Mouse (Mus musculus): ENCODE measurements at regions not wholly inside any gene's neighbourhood (a gene's known extent, or its start where the extent isn't known, plus 50 kb on each side); places are given as distances from the start of the nearest gene placed in this dataset.

DNA sequence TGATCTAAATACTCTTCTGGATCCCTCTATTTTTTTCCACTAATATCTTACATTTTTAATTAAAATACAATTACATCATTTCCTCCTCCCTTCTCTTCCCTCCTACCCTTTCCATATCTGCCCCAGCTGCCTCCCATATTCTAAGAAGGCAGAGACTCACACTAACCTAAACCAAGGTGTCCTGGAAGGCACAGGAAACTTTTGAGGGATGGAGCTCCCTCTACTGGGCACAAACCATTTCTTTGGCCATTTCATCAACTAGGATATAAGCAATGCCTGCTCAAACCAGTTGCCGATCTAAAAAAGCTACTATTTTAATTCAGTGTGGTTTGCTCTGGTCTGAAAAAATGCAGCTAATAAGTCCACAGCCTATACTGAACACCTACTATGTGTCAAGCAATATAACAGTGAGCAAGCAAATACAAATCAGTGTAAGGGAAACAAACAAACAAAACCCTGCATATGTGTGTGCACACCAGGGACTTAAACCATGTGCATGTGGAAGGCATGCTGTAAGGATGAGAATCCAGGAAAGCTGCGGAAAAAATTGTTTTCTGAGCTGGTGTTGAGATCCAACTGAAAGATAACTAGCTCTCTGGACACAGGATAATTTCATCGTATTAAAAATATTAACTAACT is 182.3 kb upstream of the Lmcd1 start:
- no peaks in the 10 kb centered on the region for H3K9me3 ChIP-seq (ENCODE audit: low read length)
- WGBS = 55% methylated on average over 3 of the region's 3 CpGs
- no peaks in the 10 kb centered on the region for H3K27me3 ChIP-seq (ENCODE audit: insufficient read depth, low read length)
- no peaks in the 10 kb centered on the region for H3K36me3 ChIP-seq (ENCODE audit: insufficient read depth, low read length)
- ATAC-seq (ENCODE audit: low FRiP score, low TSS enrichment) = 0 out of 2 replicates have a peak, but pooled peaks have one; percentile 39
- H3K4me1 ChIP-seq (ENCODE audit: insufficient read depth, low read length) = no peaks in the 10 kb centered on the region
- H3K4me2 ChIP-seq (replicated peaks; ENCODE audit: low read depth, low read length) = no peak overlapping the region
- H3K27ac ChIP-seq (ENCODE audit: low read length) = no peak overlapping the region
- no peak overlapping the region for H3K9ac ChIP-seq (replicated peaks; ENCODE audit: low read length)
- no peak overlapping the region for H3K4me3 ChIP-seq (ENCODE audit: low read length)

DNA sequence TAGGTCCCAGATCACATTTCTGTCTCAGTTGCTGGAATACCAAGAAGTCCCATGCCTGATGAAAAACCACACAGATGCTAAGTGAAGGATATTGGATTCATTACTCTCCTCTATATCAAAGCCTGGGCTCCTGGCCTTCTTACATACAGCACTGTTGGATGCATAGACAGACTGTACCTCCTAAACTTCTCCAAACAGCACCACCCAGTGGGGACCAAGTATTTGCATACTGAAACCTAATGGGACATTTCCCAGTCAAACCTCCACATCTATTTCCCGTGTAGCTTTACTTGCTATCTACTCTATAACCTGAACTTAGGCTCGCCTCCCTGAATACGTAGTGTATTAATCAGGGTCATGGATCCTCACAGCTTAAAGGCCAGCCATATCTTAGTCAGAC is 180.3 kb upstream of the Lmcd1 start:
- no peak for ATAC-seq (ENCODE audit: low FRiP score, low TSS enrichment)
- Histone ChIP-seq H3K4me2 (replicated peaks; ENCODE audit: low read depth, low read length) (no peak overlapping the region), H3K4me1 (ENCODE audit: insufficient read depth, low read length) (no peaks in the 10 kb centered on the region), H3K9me3 (ENCODE audit: low read length) (no peaks in the 10 kb centered on the region), H3K27ac (ENCODE audit: low read length) (no peak overlapping the region), H3K36me3 (ENCODE audit: insufficient read depth, low read length) (no peaks in the 10 kb centered on the region), H3K27me3 (ENCODE audit: insufficient read depth, low read length) (no peaks in the 10 kb centered on the region), H3K9ac (replicated peaks; ENCODE audit: low read length) (no peak overlapping the region), H3K4me3 (ENCODE audit: low read length) (no peak overlapping the region)
- 79% methylated on average over 3 of the region's 3 CpGs for WGBS

DNA sequence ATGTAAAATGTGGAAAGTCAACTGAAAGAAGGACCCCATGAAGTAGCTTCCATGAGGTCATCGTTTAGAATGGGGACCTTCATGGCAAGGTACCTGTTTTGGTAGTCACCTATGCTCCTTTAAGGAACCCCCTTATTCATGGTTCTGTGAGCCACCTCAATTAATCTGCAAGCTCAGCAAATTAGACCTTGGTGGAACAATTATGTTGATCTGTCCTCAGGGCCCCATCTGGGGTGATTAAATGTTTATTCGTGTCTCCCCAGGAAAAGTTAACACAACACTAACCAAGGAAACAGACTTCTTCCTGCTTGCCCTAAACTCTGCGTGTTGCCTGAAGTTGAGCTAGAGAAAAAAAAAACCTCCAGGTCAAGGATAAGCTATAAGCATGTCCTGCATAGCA is 175.9 kb upstream of the Lmcd1 start:
- Histone ChIP-seq H3K36me3 (ENCODE audit: insufficient read depth, low read length) (no peaks in the 10 kb centered on the region), H3K4me1 (ENCODE audit: insufficient read depth, low read length) (no peaks in the 10 kb centered on the region), H3K4me2 (replicated peaks; ENCODE audit: low read depth, low read length) (no peak overlapping the region), H3K4me3 (ENCODE audit: low read length) (no peak overlapping the region), H3K27me3 (ENCODE audit: insufficient read depth, low read length) (no peaks in the 10 kb centered on the region), H3K9me3 (ENCODE audit: low read length) (no peaks in the 10 kb centered on the region), H3K27ac (ENCODE audit: low read length) (no peak overlapping the region), H3K9ac (replicated peaks; ENCODE audit: low read length) (no peak overlapping the region)
- 75% methylated on average over 3 of the region's 3 CpGs for WGBS
- ATAC-seq (ENCODE audit: low FRiP score, low TSS enrichment) = no peak

DNA sequence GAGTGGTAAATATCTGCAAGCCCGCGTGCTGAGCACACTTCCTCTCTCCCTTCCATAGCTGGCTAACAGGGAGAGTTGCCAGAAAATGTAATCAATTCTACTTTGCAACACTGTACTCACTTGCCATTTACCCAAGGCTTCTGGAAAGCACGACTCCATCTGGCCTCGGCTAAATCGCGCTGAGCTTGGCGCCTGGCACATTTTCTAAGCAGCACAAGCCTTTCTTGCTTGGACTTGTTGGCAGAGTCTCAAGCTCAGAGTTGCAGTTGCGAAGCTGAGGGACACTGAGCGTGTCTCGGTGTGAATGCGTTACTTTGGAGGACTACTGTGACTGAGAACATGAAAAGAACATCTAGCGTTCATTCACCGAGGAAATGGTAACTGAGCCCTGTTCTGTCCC is 164.9 kb upstream of the Lmcd1 start:
- H3K4me2 ChIP-seq (replicated peaks; ENCODE audit: low read depth, low read length) = no peak overlapping the region
- no peak overlapping the region for H3K27ac ChIP-seq (ENCODE audit: low read length)
- H3K4me3 ChIP-seq (ENCODE audit: low read length) = no peak overlapping the region
- H3K36me3 ChIP-seq (ENCODE audit: insufficient read depth, low read length) = no peaks in the 10 kb centered on the region
- no peak for ATAC-seq (ENCODE audit: low FRiP score, low TSS enrichment)
- 92% methylated on average over 13 of the region's 13 CpGs for WGBS
- no peaks in the 10 kb centered on the region for H3K27me3 ChIP-seq (ENCODE audit: insufficient read depth, low read length)
- no peaks in the 10 kb centered on the region for H3K9me3 ChIP-seq (ENCODE audit: low read length)
- no peaks in the 10 kb centered on the region for H3K4me1 ChIP-seq (ENCODE audit: insufficient read depth, low read length)
- no peak overlapping the region for H3K9ac ChIP-seq (replicated peaks; ENCODE audit: low read length)

DNA sequence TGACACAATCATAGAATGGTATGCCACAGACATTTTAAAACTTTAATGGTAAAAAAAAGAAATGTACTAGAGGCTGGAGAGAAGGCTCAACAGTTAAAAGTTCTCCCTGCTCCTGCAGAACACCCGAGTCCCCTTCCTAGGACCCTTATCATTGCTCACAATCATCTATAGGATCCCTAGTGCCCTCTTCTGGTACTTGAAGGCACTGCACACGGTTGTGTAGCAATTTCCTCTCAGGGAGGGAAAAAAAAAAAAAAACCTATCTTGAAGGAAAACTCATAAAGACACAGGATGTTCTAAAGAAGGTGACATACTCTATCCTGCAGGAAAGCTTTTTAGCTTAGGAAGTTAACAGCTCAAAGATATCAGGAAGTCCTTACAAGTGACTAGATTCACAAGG is 154.4 kb upstream of the Lmcd1 start:
- 49% methylated on average over 2 of the region's 2 CpGs for WGBS
- Histone ChIP-seq H3K4me3 (ENCODE audit: low read length) (no peak overlapping the region), H3K4me2 (replicated peaks; ENCODE audit: low read depth, low read length) (no peak overlapping the region), H3K27me3 (ENCODE audit: insufficient read depth, low read length) (no peaks in the 10 kb centered on the region), H3K4me1 (ENCODE audit: insufficient read depth, low read length) (no peaks in the 10 kb centered on the region), H3K36me3 (ENCODE audit: insufficient read depth, low read length) (no peaks in the 10 kb centered on the region), H3K27ac (ENCODE audit: low read length) (no peak overlapping the region), H3K9ac (replicated peaks; ENCODE audit: low read length) (no peak overlapping the region), H3K9me3 (ENCODE audit: low read length) (no peaks in the 10 kb centered on the region)
- ATAC-seq (ENCODE audit: low FRiP score, low TSS enrichment) = no peak

DNA sequence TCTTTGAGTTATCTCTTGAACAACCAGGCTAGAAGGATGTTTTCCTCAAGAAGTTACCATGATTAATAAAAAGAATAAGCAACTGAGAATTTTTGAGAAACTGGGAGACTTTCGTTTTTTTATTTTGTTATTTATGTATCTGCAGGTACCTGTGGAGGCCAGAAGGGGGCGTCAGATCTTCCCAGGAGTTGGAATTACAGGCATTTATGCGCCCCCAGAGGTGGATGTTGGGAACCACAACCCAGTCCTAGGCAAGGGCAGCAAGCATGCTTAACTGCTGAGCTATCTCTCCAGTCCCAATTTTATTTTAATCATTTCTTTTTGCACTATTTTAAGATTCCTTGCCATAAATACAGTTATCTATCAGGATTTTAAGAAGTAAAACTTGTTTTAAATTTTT is 140.0 kb upstream of the Lmcd1 start:
- 24% methylated on average over 3 of the region's 3 CpGs for WGBS
- no peak for ATAC-seq (ENCODE audit: low FRiP score, low TSS enrichment)

DNA sequence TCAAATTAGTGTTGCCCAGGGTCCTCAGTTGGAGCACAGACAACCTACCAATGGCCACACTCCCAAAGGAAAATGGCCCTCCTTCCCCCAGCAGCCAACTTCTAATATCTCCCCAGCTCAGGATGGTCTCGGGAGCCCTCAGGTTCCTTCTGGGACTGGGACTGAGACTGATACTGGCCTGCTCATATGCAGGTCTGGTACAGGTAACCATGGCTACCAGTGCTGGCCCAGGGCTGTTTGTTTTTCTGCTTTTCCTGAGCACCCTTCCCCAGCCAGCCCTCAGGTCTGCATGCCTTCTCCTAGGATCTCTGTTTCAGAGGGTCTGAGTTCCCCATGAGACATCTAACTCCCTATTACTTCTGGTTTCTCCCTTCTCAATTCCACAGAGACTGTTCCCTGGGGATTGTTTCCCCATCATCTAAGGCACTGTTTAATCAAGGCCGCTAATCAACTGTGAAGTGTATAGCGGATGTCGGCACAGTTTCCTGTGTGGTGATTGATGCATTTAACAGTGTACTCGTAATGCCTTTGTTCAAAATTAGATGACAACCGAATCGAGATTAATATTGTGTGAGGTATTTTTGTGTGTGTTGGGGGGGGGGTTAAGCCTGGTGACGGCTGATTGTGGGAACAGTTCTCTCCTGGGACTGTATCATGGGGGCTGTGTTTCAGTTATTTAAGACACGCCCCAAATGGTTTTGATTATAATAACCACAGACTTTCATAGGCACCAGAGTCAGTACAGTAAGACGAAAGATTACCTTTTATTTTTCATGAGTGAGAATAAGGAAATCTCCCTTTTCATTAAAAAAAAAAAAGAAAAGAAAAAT is 120.8 kb upstream of the Lmcd1 start:
- Histone ChIP-seq H3K4me1 (ENCODE audit: insufficient read depth, low read length) (no peaks in the 10 kb centered on the region), H3K27ac (ENCODE audit: low read length) (no peak overlapping the region), H3K36me3 (ENCODE audit: insufficient read depth, low read length) (no peaks in the 10 kb centered on the region), H3K27me3 (ENCODE audit: insufficient read depth, low read length) (no peaks in the 10 kb centered on the region), H3K4me2 (replicated peaks; ENCODE audit: low read depth, low read length) (no peak overlapping the region), H3K9me3 (ENCODE audit: low read length) (no peaks in the 10 kb centered on the region), H3K9ac (replicated peaks; ENCODE audit: low read length) (no peak overlapping the region), H3K4me3 (ENCODE audit: low read length) (no peak overlapping the region)
- no peak for ATAC-seq (ENCODE audit: low FRiP score, low TSS enrichment)
- WGBS = 66% methylated on average over 10 of the region's 10 CpGs

More for the DNA sequence above, 140.0 kb upstream of the Lmcd1 start:
- Histone ChIP-seq H3K9ac (replicated peaks; ENCODE audit: low read length) (no peak overlapping the region), H3K27ac (ENCODE audit: low read length) (no peak overlapping the region), H3K9me3 (ENCODE audit: low read length) (no peaks in the 10 kb centered on the region), H3K4me2 (replicated peaks; ENCODE audit: low read depth, low read length) (no peak overlapping the region), H3K36me3 (ENCODE audit: insufficient read depth, low read length) (no peaks in the 10 kb centered on the region), H3K27me3 (ENCODE audit: insufficient read depth, low read length) (no peaks in the 10 kb centered on the region), H3K4me1 (ENCODE audit: insufficient read depth, low read length) (no peaks in the 10 kb centered on the region), H3K4me3 (ENCODE audit: low read length) (no peak overlapping the region)

DNA sequence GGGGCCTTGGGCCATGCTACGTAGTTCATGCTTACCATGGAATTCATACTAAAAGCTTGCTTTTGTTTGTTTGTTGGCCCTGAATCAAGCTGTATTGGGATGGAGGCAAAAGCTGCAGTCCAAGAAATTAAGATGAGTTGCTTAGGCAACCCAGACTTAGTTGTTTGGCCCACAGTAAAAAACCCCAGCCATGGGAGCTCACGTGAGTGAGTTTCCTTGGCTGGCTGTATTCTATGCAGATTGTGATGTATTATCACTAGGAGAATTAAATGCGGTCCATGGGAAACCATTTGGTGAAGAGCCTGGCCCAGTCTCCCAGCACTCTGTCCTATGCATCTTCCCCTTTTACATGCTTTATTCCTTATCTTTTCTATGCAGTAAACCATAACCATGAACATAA is 106.1 kb upstream of the Lmcd1 start:
- H3K9ac ChIP-seq (replicated peaks; ENCODE audit: low read length) = no peak overlapping the region
- WGBS = 90% methylated on average over 3 of the region's 3 CpGs
- H3K27me3 ChIP-seq (ENCODE audit: insufficient read depth, low read length) = no peaks in the 10 kb centered on the region
- H3K9me3 ChIP-seq (ENCODE audit: low read length) = no peaks in the 10 kb centered on the region
- no peak overlapping the region for H3K4me3 ChIP-seq (ENCODE audit: low read length)
- no peak overlapping the region for H3K4me2 ChIP-seq (replicated peaks; ENCODE audit: low read depth, low read length)
- H3K27ac ChIP-seq (ENCODE audit: low read length) = no peak overlapping the region
- H3K4me1 ChIP-seq (ENCODE audit: insufficient read depth, low read length) = no peaks in the 10 kb centered on the region
- ATAC-seq (ENCODE audit: low FRiP score, low TSS enrichment) = no peak
- no peaks in the 10 kb centered on the region for H3K36me3 ChIP-seq (ENCODE audit: insufficient read depth, low read length)

DNA sequence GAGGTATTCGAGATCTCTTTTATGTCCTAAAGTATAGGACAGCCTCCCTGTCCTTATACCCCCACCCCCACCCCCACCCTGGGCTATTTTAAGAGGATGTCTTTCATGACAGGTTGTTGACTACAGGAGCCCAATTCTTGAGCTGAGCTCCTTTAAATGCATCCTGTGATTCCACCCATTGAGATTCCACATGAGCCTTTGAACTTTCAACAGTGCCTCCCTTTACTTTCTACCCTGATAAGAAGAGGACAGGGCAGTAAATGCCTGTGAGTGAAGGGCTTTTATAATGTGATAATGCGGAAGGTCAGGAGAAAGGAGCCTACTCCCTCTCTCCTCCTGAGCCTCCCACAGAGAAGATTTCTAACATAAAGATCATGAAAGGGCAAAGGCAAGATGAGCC is 97.2 kb upstream of the Lmcd1 start:
- no peak for ATAC-seq (ENCODE audit: low FRiP score, low TSS enrichment)
- WGBS = 26% methylated on average over 2 of the region's 2 CpGs

DNA sequence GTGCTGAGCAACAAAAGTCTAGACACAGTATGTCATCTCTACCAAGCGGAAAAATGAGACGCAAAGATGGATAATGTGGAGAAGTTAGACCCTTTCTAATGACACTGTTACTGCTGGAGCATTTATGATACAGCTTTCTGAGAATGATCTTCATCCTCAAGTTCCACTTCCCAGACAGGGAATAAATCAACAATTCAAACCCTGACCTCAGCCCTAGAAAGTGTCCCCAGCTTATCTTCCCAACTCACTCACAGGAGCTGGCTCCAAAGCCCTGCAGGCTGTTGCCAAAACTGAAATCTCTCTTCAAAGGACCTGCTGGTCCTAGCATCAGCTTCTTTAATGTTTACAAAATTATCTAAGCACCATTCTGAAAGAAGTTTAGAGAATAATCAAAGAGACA is 85.9 kb upstream of the Lmcd1 start:
- Histone ChIP-seq H3K4me1 (ENCODE audit: insufficient read depth, low read length) (no peaks in the 10 kb centered on the region), H3K9ac (replicated peaks; ENCODE audit: low read length) (no peak overlapping the region), H3K27ac (ENCODE audit: low read length) (no peak overlapping the region), H3K27me3 (ENCODE audit: insufficient read depth, low read length) (no peaks in the 10 kb centered on the region), H3K4me2 (replicated peaks; ENCODE audit: low read depth, low read length) (no peak overlapping the region), H3K4me3 (ENCODE audit: low read length) (no peak overlapping the region), H3K36me3 (ENCODE audit: insufficient read depth, low read length) (no peaks in the 10 kb centered on the region), H3K9me3 (ENCODE audit: low read length) (no peaks in the 10 kb centered on the region)
- 68% methylated on average over 2 of the region's 2 CpGs for WGBS
- no peak for ATAC-seq (ENCODE audit: low FRiP score, low TSS enrichment)

More for the DNA sequence above, 97.2 kb upstream of the Lmcd1 start:
- H3K9me3 ChIP-seq (ENCODE audit: low read length) = no peaks in the 10 kb centered on the region
- H3K36me3 ChIP-seq (ENCODE audit: insufficient read depth, low read length) = no peaks in the 10 kb centered on the region
- H3K9ac ChIP-seq (replicated peaks; ENCODE audit: low read length) = no peak overlapping the region
- H3K4me2 ChIP-seq (replicated peaks; ENCODE audit: low read depth, low read length) = no peak overlapping the region
- H3K4me3 ChIP-seq (ENCODE audit: low read length) = no peak overlapping the region
- H3K27ac ChIP-seq (ENCODE audit: low read length) = no peak overlapping the region
- H3K27me3 ChIP-seq (ENCODE audit: insufficient read depth, low read length) = no peaks in the 10 kb centered on the region
- H3K4me1 ChIP-seq (ENCODE audit: insufficient read depth, low read length) = no peaks in the 10 kb centered on the region
